Mouse (Mus musculus): ENCODE measurements around the gene Spg7. TPM values are rescaled to one million over a fixed set of nuclear protein-coding genes. Genes with fewer than 3 reads are reported as not detected.
A peak's percentile ranks its signal among the peaks of the same experiment; 100 is the strongest.
"Not testable (repeated sequence)": the region's sequence is repeated elsewhere in the genome, so short reads cannot be mapped to it uniquely, and the experiment has no call there.

The Spg7 gene
- polyA plus RNA-seq, 1 experiment from 2014 or later, result 46.4 TPM

GRCm38 (mm10) chr8:123030091-123030490 is 32.7 kb upstream of the Spg7 start:
- 70% methylated on average over 5 of the region's 5 CpGs for WGBS

GRCm38 (mm10) chr8:123031321-123031978 is 31.3 kb upstream of the Spg7 start:
- H3K9ac ChIP-seq, result no peak overlapping the region
- no peak for ATAC-seq (ENCODE audit: borderline replicate concordance, extremely low read depth, low FRiP score, low TSS enrichment)
- 62% methylated on average over 7 of the region's 7 CpGs for WGBS

More at GRCm38 (mm10) chr8:123030091-123030490, 32.7 kb upstream of the Spg7 start:
- H3K4me1 ChIP-seq, result peaks cover 13% of the 10 kb centered on the region
- H3K4me3 ChIP-seq; H3K27ac ChIP-seq; ATAC-seq (ENCODE audit: borderline replicate concordance, extremely low read depth, low FRiP score, low TSS enrichment); H3K36me3 ChIP-seq; H3K9me3 ChIP-seq; H3K4me2 ChIP-seq; H3K27me3 ChIP-seq; H3K9ac ChIP-seq: not testable (repeated sequence)

GRCm38 (mm10) chr8:123032730-123033129 is 30.0 kb upstream of the Spg7 start:
- Histone ChIP-seq H3K27me3 (no peaks in the 10 kb centered on the region), H3K4me1 (peaks cover 12% of the 10 kb centered on the region), H3K4me3 (no peak overlapping the region), H3K36me3 (no peaks in the 10 kb centered on the region), H3K27ac (no peak overlapping the region), H3K9me3 (no peaks in the 10 kb centered on the region), H3K4me2 (no peak overlapping the region), H3K9ac (no peak overlapping the region)
- no peak for ATAC-seq (ENCODE audit: borderline replicate concordance, extremely low read depth, low FRiP score, low TSS enrichment)

More at GRCm38 (mm10) chr8:123031321-123031978, 31.3 kb upstream of the Spg7 start:
- Histone ChIP-seq H3K27me3 (no peaks in the 10 kb centered on the region), H3K27ac (no peak overlapping the region), H3K36me3 (no peaks in the 10 kb centered on the region), H3K4me1 (0 out of 2 replicates have a peak, but pooled peaks cover 3% of the 10 kb centered on the region), H3K4me3 (no peak overlapping the region), H3K9me3 (no peaks in the 10 kb centered on the region), H3K4me2 (no peak overlapping the region)

GRCm38 (mm10) chr8:123033431-123033830 is 29.3 kb upstream of the Spg7 start:
- ATAC-seq (ENCODE audit: borderline replicate concordance, extremely low read depth, low FRiP score, low TSS enrichment), result no peak
- Histone ChIP-seq H3K9ac (no peak overlapping the region), H3K36me3 (no peaks in the 10 kb centered on the region), H3K27me3 (no peaks in the 10 kb centered on the region), H3K4me3 (no peak overlapping the region), H3K4me1 (peaks cover 14% of the 10 kb centered on the region), H3K27ac (no peak overlapping the region), H3K4me2 (no peak overlapping the region), H3K9me3 (no peaks in the 10 kb centered on the region)

- ATAC-seq (ENCODE audit: borderline replicate concordance, extremely low read depth, low FRiP score, low TSS enrichment), result no peak
- 75% methylated on average over 6 of the region's 6 CpGs for WGBS
- H3K27ac ChIP-seq, result no peak overlapping the region
- no peak overlapping the region for H3K4me2 ChIP-seq
- H3K9me3 ChIP-seq, result no peaks in the 10 kb centered on the region
- H3K36me3 ChIP-seq, result no peaks in the 10 kb centered on the region
- no peak overlapping the region for H3K4me3 ChIP-seq
- no peaks in the 10 kb centered on the region for H3K27me3 ChIP-seq
- no peak overlapping the region for H3K9ac ChIP-seq
- H3K4me1 ChIP-seq, result peaks cover 17% of the 10 kb centered on the region
These were observed 28.6 kb upstream of the Spg7 start for GRCm38 (mm10) chr8:123034171-123034570.

- Histone ChIP-seq H3K27ac (no peak overlapping the region), H3K4me2 (no peak overlapping the region), H3K27me3 (no peaks in the 10 kb centered on the region), H3K9ac (no peak overlapping the region), H3K4me1 (peaks cover 34% of the 10 kb centered on the region), H3K4me3 (no peak overlapping the region), H3K36me3 (no peaks in the 10 kb centered on the region), H3K9me3 (no peaks in the 10 kb centered on the region)
- 61% methylated on average over 3 of the region's 3 CpGs for WGBS
- ATAC-seq (ENCODE audit: borderline replicate concordance, extremely low read depth, low FRiP score, low TSS enrichment), result no peak
These were observed 25.8 kb upstream of the Spg7 start for GRCm38 (mm10) chr8:123036956-123037355.

- no peaks in the 10 kb centered on the region for H3K9me3 ChIP-seq
- H3K4me3 ChIP-seq, result no peak overlapping the region
- H3K36me3 ChIP-seq, result no peaks in the 10 kb centered on the region
- ATAC-seq (ENCODE audit: borderline replicate concordance, extremely low read depth, low FRiP score, low TSS enrichment), result no peak
- no peak overlapping the region for H3K27ac ChIP-seq
- WGBS, result 77% methylated on average over 11 of the region's 11 CpGs
- H3K27me3 ChIP-seq, result no peaks in the 10 kb centered on the region
- no peak overlapping the region for H3K4me2 ChIP-seq
- H3K4me1 ChIP-seq, result peaks cover 34% of the 10 kb centered on the region
- H3K9ac ChIP-seq, result no peak overlapping the region
These were observed 25.3 kb upstream of the Spg7 start for GRCm38 (mm10) chr8:123037487-123037886.

- no peak overlapping the region for H3K9ac ChIP-seq
- H3K4me1 ChIP-seq, result peaks cover 36% of the 10 kb centered on the region
- H3K4me3 ChIP-seq, result no peak overlapping the region
- no peaks in the 10 kb centered on the region for H3K36me3 ChIP-seq
- H3K27me3 ChIP-seq, result no peaks in the 10 kb centered on the region
- no peaks in the 10 kb centered on the region for H3K9me3 ChIP-seq
- no peak overlapping the region for H3K4me2 ChIP-seq
- no peak overlapping the region for H3K27ac ChIP-seq
- no peak for ATAC-seq (ENCODE audit: borderline replicate concordance, extremely low read depth, low FRiP score, low TSS enrichment)
- 43% methylated on average over 2 of the region's 2 CpGs for WGBS
These were observed 24.4 kb upstream of the Spg7 start for GRCm38 (mm10) chr8:123038351-123038750.

GRCm38 (mm10) chr8:123039376-123040109 is 23.2 kb upstream of the Spg7 start:
- H3K27ac ChIP-seq, result no peak overlapping the region
- H3K4me1 ChIP-seq, result peaks cover 41% of the 10 kb centered on the region
- no peak overlapping the region for H3K9ac ChIP-seq
- peak overlapping the region; percentile 75 for H3K4me2 ChIP-seq
- H3K9me3 ChIP-seq, result no peaks in the 10 kb centered on the region
- no peak for ATAC-seq (ENCODE audit: borderline replicate concordance, extremely low read depth, low FRiP score, low TSS enrichment)
- no peaks in the 10 kb centered on the region for H3K36me3 ChIP-seq
- WGBS, result 63% methylated on average over 11 of the region's 11 CpGs
- H3K27me3 ChIP-seq, result no peaks in the 10 kb centered on the region
- H3K4me3 ChIP-seq, result 0 out of 2 replicates have a peak overlapping the region, but pooled peaks have one; percentile 99

GRCm38 (mm10) chr8:123040110-123040650 is 22.6 kb upstream of the Spg7 start:
- Histone ChIP-seq H3K4me3 (peak overlapping the region; percentile 99), H3K27ac (peak overlapping the region; percentile 95; the same call in 1 of the 2 replicates), H3K27me3 (no peaks in the 10 kb centered on the region), H3K4me1 (peaks cover 41% of the 10 kb centered on the region), H3K36me3 (no peaks in the 10 kb centered on the region), H3K9ac (peak overlapping the region; percentile 100; the same call in 1 of the 2 replicates), H3K9me3 (no peaks in the 10 kb centered on the region), H3K4me2 (peak overlapping the region; percentile 75)
- 16% methylated on average over 4 of the region's 4 CpGs for WGBS
- ATAC-seq (ENCODE audit: borderline replicate concordance, extremely low read depth, low FRiP score, low TSS enrichment), result no peak

- WGBS, result under 1% methylated on average over 67 of the region's 71 CpGs
- no peaks in the 10 kb centered on the region for H3K36me3 ChIP-seq
- H3K4me3 ChIP-seq, result peak overlapping the region; percentile 99
- peak overlapping the region; percentile 100 for H3K9ac ChIP-seq
- no peaks in the 10 kb centered on the region for H3K9me3 ChIP-seq
- no peaks in the 10 kb centered on the region for H3K27me3 ChIP-seq
- H3K27ac ChIP-seq, result peak overlapping the region; percentile 95
- peaks cover 41% of the 10 kb centered on the region for H3K4me1 ChIP-seq
- H3K4me2 ChIP-seq, result peak overlapping the region; percentile 75
- peak; percentile 0 for ATAC-seq (ENCODE audit: borderline replicate concordance, extremely low read depth, low FRiP score, low TSS enrichment)
These were observed 21.6 kb upstream of the Spg7 start for GRCm38 (mm10) chr8:123041008-123041773.
